In genomic region chr1:177705204-177705603, GRCm38 (mm10) we compare ENCODE assay signal across 16 mouse cellular contexts. TPM values are rescaled to one million over a fixed set of nuclear protein-coding genes. Genes with fewer than 3 reads are reported as not detected.
DNase-seq lines count a peak whose midpoint lies in the region; ATAC-seq and TF ChIP-seq lines count a peak whose summit lies in the region.
"Had no signal": no experiment of that assay in that cellular context is flagged by ENCODE, and none has a peak within 500 bp of the region (broad histone marks: within the 10 kb centered on the region; RNA-seq: fewer than 3 reads in every experiment).

No protein-coding gene starts in this region.

- no peak for ATAC-seq in liver, embryonic 11.5 days (replicated peaks; ENCODE audit: low FRiP score)
- peak; percentile 40 for ATAC-seq in inflammation-experienced regulatory T-cells, adult 6 months

- no peak overlapping the region for H3K4me2 ChIP-seq in liver, embryonic 11.5 days
- H3K4me2 ChIP-seq: neural tube, embryonic 15.5 days had no signal

- H3K27ac ChIP-seq in liver, adult 2 months (replicated peaks; ENCODE audit: insufficient read depth, low read depth, low read length): no peak overlapping the region
- no peak overlapping the region for H3K27ac ChIP-seq in liver, embryonic 11.5 days (ENCODE audit: low read depth, low read length)
- no peak overlapping the region for H3K27ac ChIP-seq in ES-E14 (ENCODE audit: insufficient read depth, low read depth, low read length, poor library complexity, severe bottlenecking)
- H3K27ac ChIP-seq: neural tube, embryonic 15.5 days had no signal

- no peaks in the 10 kb centered on the region for H3K36me3 ChIP-seq in liver, adult 2 months (ENCODE audit: control insufficient read depth, insufficient read depth, low read length)
- no peaks in the 10 kb centered on the region for H3K36me3 ChIP-seq in liver, embryonic 11.5 days (ENCODE audit: control insufficient read depth, insufficient read depth, low read length)
- H3K36me3 ChIP-seq in ES-E14 (ENCODE audit: control insufficient read depth, insufficient read depth, low read length, poor library complexity, severe bottlenecking): no peaks in the 10 kb centered on the region
- H3K36me3 ChIP-seq: neural tube, embryonic 15.5 days had no signal

- no peaks in the 10 kb centered on the region; the same call in 1 of the 2 replicates for H3K4me1 ChIP-seq in liver, adult 2 months (ENCODE audit: control insufficient read depth, insufficient read depth, low read length)
- no peaks in the 10 kb centered on the region; the same call in 1 of the 2 replicates for H3K4me1 ChIP-seq in liver, embryonic 11.5 days (replicated peaks; ENCODE audit: control insufficient read depth, insufficient read depth, low read length)
- no peaks in the 10 kb centered on the region for H3K4me1 ChIP-seq in ES-E14 (ENCODE audit: control insufficient read depth in 2 of 2, insufficient read depth in 2 of 2, low read length in 2 of 2, poor library complexity in 1 of 2)

- in situ Hi-C loops in ES-E14 (cut with MboI; ENCODE audit: low sequenced_read_pairs in 2 of 2, unreplicated experiment in 2 of 2): no loop called here

- WGBS in liver, adult 2 months: 62% methylated on average over 2 of the region's 2 CpGs
- WGBS in liver, embryonic 11.5 days: 39% methylated on average over 2 of the region's 2 CpGs

- H3K79me2 ChIP-seq in liver, adult 2 months (ENCODE audit: control insufficient read depth, insufficient read depth, low read length): no peaks in the 10 kb centered on the region

- no peaks in the 10 kb centered on the region for H3K27me3 ChIP-seq in liver, adult 2 months (ENCODE audit: control insufficient read depth, insufficient read depth, low read length)
- H3K27me3 ChIP-seq in liver, embryonic 11.5 days (replicated peaks; ENCODE audit: control insufficient read depth, insufficient read depth, low read length): no peaks in the 10 kb centered on the region
- H3K27me3 ChIP-seq: neural tube, embryonic 15.5 days had no signal

- H3K9ac ChIP-seq in liver, adult 2 months (ENCODE audit: low read depth, low read length): no peak overlapping the region
- no peak overlapping the region for H3K9ac ChIP-seq in liver, embryonic 11.5 days (ENCODE audit: low read depth, low read length)
- no peak overlapping the region for H3K9ac ChIP-seq in ES-E14 (ENCODE audit: insufficient read depth, low read depth, low read length, poor library complexity, severe bottlenecking)
- H3K9ac ChIP-seq: neural tube, embryonic 15.5 days had no signal

- no peak overlapping the region for H3K4me3 ChIP-seq in liver, adult 2 months (ENCODE audit: insufficient read depth, low read depth, low read length)
- no peak overlapping the region for H3K4me3 ChIP-seq in liver, embryonic 11.5 days (ENCODE audit: low read depth, low read length)
- H3K4me3 ChIP-seq in ES-E14 (ENCODE audit: insufficient read depth in 1 of 2, low read depth in 1 of 2, low read length in 2 of 2, poor library complexity in 1 of 2, severe bottlenecking in 1 of 2): no peak overlapping the region
- H3K4me3 ChIP-seq: megakaryocyte, embryonic 14.5 days; neural tube, embryonic 15.5 days had no signal

- H3K9me3 ChIP-seq in liver, embryonic 11.5 days (ENCODE audit: control insufficient read depth, low read length): no peaks in the 10 kb centered on the region
- H3K9me3 ChIP-seq in ES-E14 (ENCODE audit: control insufficient read depth, insufficient read depth, low read depth, low read length): no peaks in the 10 kb centered on the region
- H3K9me3 ChIP-seq: neural tube, embryonic 15.5 days had no signal

- DNase-seq in liver, adult 2 months (ENCODE audit: extremely low read depth, low read depth, low spot score): peak; percentile 19
- DNase-seq in liver, embryonic 11.5 days (ENCODE audit: low spot score): no peak
- DNase-seq in CD4-positive, CD25-positive, alpha-beta regulatory T cell, adult 2 months (ENCODE audit: low read depth, low spot score): peak; percentile 50
- no peak for DNase-seq in ES-E14 (ENCODE audit: low read depth, low spot score)
- DNase-seq in frontal cortex, adult 2 months (ENCODE audit: extremely low spot score in 1 of 2, low spot score in 1 of 2): no peak
- no peak for DNase-seq in urinary bladder, postnatal 36 days (ENCODE audit: low spot score in 2 of 2)
- DNase-seq in ovary, adult 18-20 months (ENCODE audit: low spot score): no peak
- DNase-seq: adrenal gland, adult 2 months; cerebellum, adult 2 months; heart, postnatal 14 days; kidney, postnatal 14 days had no signal

- TF ChIP-seq POLR2A in liver, adult 2 months (IDR thresholded peaks at IDR 0.05; ENCODE audit: extremely low read depth, insufficient read depth, low read length): no peak

- TF ChIP-seq CTCF in liver, adult 2 months (IDR thresholded peaks at IDR 0.05; ENCODE audit: low read depth, low read length): peak; percentile 16; the same call in 1 of the 2 replicates

TF ChIP-seq in ES-E14, 5 proteins besides CTCF, POLR2A, EP300 and RAD21:
- TF ChIP-seq ZC3H11A (IDR thresholded peaks at IDR 0.05; ENCODE audit: borderline replicate concordance, low read depth, low read length): peak; percentile 53; the same call in 1 of the 2 replicates
- no peak for TF ChIP-seq ZNF384 (IDR thresholded peaks at IDR 0.05; ENCODE audit: low read depth, low read length)
TF ChIP-seq in ES-E14: peak in this region for 1.

RNA-seq across cellular contexts. Expression of gene 1700016C15Rik, which starts 24.4 kb away (rescaled TPM):
- not detected in 2 replicates for total RNA-seq in liver, adult 2 months (2014; rRNA removed)
- not detected in 2 replicates for polyA plus RNA-seq in liver, adult 2 months (2012; rRNA removed)
- polyA plus RNA-seq in liver, embryonic 11.5 days (2014; fragmentation: Nextera tagmentation; extraction: Ambion mirVana): not detected in 2 replicates
- total RNA-seq in ES-E14 (2012; rRNA removed): not detected in 2 replicates
- under 1 TPM in 1 of 3 experiments, not detected in 2; 0.80 TPM for polyA plus RNA-seq in inflammation-experienced regulatory T-cells, adult 6 months (2017; shearing (Covaris generic))
- polyA plus RNA-seq in frontal cortex, adult 2 months (2012; rRNA removed): not detected in 2 replicates
- total RNA-seq: adrenal gland, adult 2 months; gastrocnemius, adult 8-10 months; heart, postnatal 14 days had no signal
- polyA plus RNA-seq: adrenal gland, adult 2 months; cerebellum, adult 2 months; limb, embryonic 11.5 days; neural tube, embryonic 15.5 days had no signal

Comparison
In these comparisons a context has a peak if more than half of its experiments do, and no peak if none do; other contexts are left out.
1. DNase-seq: peak in liver, adult 2 months (single experiment) and CD4-positive, CD25-positive, alpha-beta regulatory T cell, adult 2 months (single experiment); none in liver, embryonic 11.5 days (single experiment), ES-E14 (single experiment), frontal cortex, adult 2 months (0 of 2), urinary bladder, postnatal 36 days (0 of 2) and ovary, adult 18-20 months (single experiment).